Mouse (Mus musculus) C2C12 (cell line): Measurements from ENCODE around the gene Snrnp200.

Experiments used
- CEBPB ChIP-seq: IDR thresholded peaks from one replicate; pipeline ENCODE4 v1.6.1; 2011; ENCODE audit warnings: low read depth, mild to moderate bottlenecking, control low read depth, moderate library complexity
- CTCF ChIP-seq: IDR thresholded peaks from one replicate; pipeline ENCODE4 v1.5.1; 2011; ENCODE audit not compliant: control insufficient read depth, insufficient read depth, insufficient read length
- FOSL1 ChIP-seq: IDR thresholded peaks from one replicate; pipeline ENCODE4 v1.8.0; 2011; ENCODE audit warnings: mild to moderate bottlenecking, low read length; ENCODE audit not compliant: poor library complexity, insufficient read depth, severe bottlenecking
- MAX ChIP-seq: IDR thresholded peaks from one replicate; pipeline ENCODE4 v1.6.1; 2011; ENCODE audit warnings: mild to moderate bottlenecking, control low read depth
- MYOD1 ChIP-seq: IDR thresholded peaks from one replicate; pipeline ENCODE4 v1.6.1; 2011; ENCODE audit warnings: low read depth; ENCODE audit not compliant: control insufficient read depth, insufficient read length
- MYOG ChIP-seq: IDR thresholded peaks from one replicate; pipeline ENCODE4 v1.6.1; 2011; ENCODE audit not compliant: control insufficient read depth, insufficient read length; ENCODE audit errors: extremely low read depth
- USF1 ChIP-seq: IDR thresholded peaks from one replicate; pipeline ENCODE4 v1.6.1; 2011; ENCODE audit warnings: low read depth, mild to moderate bottlenecking, control low read depth, moderate library complexity

GRCm38 (mm10) chr2:127274590-127274989, 66.4 kb downstream of the Snrnp200 start:
- TF ChIP-seq CTCF (no peak), CEBPB (no peak), USF1 (no peak), MYOG (no peak), MYOD1 (no peak), MAX (no peak), FOSL1 (no peak)
